Mouse (Mus musculus) naive thymus-derived CD4-positive, alpha-beta T cell, adult 2 months (primary cell): ENCODE results near the gene Cysrt1.

Source experiments
- DNase-seq: peaks from one replicate; pipeline ENCODE4 v3.0.0-alpha.2; 2011; ENCODE audit warnings: low read depth

Cysrt1 gene

GRCm38 (mm10) chr2:25242101-25242506 lies at the start of gene Cysrt1, which contains the start of gene Rnf208:
Gene Cysrt1 (minus strand): TSS chr2:25242452.
Gene Rnf208 (plus strand): TSS chr2:25242255.
- DNase-seq = peak; percentile 48

GRCm38 (mm10) chr2:25291184-25292053 lies 49.2 kb upstream of the Cysrt1 start:
- DNase-seq = no peak

- no peak for DNase-seq
These were observed 48.5 kb upstream of the Cysrt1 start for GRCm38 (mm10) chr2:25290816-25291130.

- no peak for DNase-seq
These were observed 48.0 kb upstream of the Cysrt1 start for GRCm38 (mm10) chr2:25290101-25290815.

- DNase-seq = no peak
These were observed 47.4 kb upstream of the Cysrt1 start, which contains the start of gene Lrrc26 for GRCm38 (mm10) chr2:25289651-25290050. Gene Lrrc26 (plus strand): TSS chr2:25289915.

DNA sequence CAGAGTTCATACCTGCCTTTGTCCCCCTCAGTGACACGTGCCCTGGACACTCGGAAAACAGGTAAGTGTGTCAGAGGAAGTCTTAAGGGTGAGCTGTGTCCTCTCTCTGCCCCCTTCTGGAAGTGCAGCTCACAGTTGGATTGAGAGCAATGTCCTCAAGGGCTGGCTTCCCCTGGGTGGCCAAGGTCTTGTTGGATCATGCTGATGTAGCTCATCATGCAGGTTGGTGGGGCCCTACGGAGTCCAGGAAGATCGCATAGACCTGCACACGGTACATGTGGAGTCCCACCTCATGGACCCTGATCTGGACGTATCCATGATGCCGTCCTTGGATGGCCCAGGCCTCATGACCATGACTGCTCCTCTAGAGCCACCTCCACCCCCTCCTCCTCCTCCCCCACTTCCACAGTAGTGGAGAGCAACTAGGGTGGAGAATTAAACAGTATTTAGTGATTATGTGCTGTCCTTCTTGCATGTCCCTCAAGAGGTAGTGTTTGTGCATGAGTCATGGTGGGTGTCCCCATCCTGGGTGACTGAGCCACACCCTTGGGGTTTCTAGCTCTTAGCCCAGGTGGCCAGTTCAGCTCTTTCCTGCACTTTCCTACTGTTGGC lies 46.6 kb upstream of the Cysrt1 start:
- DNase-seq = no peak

- no peak for DNase-seq
These were observed 45.8 kb upstream of the Cysrt1 start, which contains the start of gene Tmem210 for GRCm38 (mm10) chr2:25287927-25288649. Gene Tmem210 (plus strand): TSS chr2:25288145.

DNA sequence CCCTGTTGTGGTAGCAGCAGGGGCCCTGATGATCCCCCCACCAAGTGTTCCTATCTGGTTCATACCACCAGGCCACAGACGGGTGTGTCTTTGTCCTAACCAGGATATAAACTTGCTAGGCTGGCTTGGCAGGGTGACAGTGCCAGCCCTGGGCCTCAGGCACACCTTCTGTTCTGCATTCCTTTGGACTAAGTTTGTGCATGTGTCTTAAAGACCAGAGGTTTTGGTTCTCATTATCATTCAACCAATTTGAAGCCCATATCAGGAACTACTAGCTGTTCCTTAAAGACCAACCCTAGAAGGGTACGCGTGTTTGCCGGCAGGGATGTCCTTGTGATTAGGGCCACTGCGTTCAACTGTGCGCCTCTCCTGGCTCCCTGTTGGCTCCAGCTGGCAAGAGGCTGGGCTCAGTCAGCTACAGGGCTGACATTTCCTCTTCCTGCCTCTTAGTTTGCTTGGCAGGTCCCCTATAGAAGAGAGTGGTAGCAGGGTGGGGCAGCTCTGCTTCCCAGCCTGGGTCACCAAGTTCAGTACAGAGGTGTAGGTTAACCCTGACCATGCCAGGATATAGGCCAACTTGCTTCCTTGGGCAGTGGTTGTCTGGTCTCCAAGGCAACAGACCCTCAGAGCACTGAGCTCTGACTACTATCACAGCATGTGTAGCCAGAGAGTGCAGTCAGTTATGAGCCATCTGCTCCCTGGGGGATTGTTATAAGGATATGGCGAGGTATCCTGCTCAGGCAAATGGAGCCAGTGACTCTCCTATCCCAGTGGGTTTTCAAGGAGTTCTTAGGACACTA lies 44.8 kb upstream of the Cysrt1 start:
- no peak for DNase-seq

DNA sequence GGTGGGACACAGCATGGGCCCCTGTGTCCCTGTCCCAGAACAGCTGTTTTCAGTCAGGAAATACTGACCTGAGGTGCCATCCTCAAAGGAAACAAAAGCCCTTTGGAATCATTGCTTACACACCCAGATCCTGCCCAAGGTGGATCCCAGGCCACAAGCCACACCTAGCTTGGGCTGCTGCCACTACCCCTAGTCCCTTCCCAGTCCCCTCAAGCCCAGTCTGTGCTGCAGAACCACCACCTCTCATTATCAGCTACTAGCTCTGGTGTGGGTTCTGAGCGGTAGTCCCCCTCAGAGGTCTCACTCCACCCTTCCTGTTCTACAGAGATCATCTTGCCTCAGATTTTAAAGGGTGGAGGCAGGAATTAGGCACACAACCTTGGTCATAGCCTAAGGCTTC lies 44.1 kb upstream of the Cysrt1 start:
- DNase-seq = no peak

- no peak for DNase-seq
These were observed 43.3 kb upstream of the Cysrt1 start for GRCm38 (mm10) chr2:25285551-25285950.

DNA sequence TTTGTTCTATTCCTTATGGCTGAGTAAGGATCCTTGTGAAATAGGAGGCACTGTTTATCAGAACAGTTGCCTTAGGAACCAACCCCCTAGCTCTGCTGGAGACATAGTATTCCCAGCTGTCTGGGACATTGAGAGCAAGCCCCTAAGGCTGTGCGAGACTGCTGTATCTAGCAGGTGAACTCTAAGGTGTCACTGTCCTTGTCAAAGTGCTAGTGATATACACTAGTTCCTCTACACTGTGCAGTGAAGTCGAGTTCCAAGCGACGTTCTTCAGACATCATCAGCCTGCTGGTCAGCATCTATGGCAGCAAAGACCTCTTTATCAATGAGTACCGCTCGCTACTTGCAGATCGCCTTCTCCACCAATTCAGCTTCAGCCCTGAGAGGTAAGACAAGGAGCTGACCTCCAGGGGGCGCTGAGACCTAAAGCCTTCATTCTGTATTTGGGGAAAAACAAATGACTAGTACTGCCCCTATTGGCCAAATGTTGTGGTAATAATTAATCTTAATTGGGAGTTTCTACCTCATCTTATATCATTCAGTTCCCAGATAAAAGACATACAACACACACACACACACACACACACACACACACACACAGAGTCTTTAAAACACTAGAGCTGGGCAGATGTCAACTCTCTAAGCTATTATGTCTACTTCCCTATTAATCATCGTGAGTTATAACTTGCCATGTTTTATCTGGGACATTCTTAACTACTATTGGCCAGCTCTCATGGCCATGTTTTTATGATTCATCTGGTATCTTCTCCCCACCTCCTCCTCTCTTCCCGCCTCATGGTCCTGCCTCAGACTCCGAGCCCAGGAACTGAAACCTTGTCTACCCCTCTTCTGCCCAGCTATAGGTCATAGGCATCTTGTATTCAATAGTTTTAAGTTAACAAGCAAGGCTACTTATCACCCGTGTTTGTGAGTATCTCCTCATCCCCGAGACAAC lies 37.0 kb upstream of the Cysrt1 start:
- peak; percentile 88 for DNase-seq

DNA sequence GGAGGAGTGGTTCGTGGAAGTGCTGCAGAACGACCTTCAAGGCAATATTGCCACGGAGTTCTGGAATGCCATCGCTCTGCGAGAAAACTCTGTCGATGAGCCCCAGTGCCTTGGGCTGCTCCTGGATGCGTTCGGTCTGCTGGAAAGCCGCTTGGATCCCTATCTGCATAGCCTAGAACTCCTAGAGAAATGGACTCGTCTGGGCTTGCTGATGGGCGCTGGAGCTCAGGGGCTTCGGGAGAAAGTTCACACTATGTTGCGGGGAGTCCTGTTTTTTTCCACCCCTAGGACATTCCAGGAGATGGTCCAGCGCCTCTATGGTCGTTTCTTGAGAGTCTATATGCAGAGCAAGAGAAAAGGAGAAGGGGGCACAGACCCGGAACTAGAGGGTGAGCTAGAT lies 30.8 kb upstream of the Cysrt1 start:
- no peak for DNase-seq

DNA sequence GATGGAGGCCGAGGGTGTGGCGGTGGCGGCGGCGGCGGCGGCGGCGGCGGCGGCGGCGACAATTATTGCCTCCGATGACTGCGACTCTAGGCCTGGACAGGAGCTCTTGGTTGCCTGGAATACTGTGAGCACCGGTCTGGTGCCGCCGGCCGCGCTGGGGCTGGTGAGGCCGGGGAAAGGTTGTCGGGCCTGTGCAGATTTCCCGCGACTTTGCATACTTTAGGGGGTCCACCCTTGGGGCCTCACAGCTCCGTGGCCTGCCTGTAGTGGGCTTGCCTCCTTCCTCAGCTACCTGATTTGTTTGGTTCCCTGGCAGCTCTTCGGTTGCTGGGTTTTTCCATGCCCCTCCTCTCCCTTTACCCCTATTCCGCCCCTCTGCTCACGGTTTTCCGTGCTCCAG lies 30.3 kb upstream of the Cysrt1 start:
- no peak for DNase-seq

DNA sequence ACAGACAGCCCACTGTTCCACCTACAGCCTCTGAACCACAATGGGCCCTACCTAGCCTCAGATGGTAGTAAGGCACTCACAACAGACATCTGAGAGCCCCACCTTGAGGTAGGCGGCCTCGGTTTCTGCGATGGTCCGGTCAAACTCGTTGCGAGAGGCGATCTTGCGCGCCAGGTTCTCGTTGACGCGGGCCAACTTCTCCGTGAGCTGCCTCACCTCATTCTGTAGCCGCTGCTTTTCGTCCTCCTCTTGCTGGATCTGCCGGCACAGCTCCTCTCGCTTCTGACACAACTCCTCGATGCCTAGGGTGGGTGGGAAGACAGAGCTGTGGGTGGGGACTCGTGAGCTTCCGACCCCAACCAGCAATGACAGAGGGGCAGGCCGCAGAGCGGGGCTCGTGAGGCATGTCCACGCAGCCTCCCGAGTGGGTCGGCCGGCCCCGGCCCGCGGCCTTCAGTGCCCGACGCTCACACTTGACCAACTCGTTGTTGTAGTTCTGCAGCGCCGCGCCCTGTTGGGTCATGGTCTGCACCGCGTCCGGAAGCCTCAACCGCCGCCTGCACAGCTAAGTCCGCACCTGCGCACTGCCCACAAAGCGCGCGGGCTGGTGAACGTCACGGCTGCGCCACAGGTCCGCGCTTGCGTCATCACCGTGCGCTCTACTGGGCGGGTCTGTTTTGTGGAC lies 29.7 kb upstream of the Cysrt1 start, which contains the start of the genes Ssna1 and Anapc2:
TSS of gene Ssna1 (minus strand) at position 612 of the 685 bp plus-strand sequence.
TSS of gene Anapc2 (plus strand) at position 652 of the 685 bp plus-strand sequence.
- DNase-seq = peak; percentile 98

- DNase-seq = no peak
These were observed 25.6 kb upstream of the Cysrt1 start for GRCm38 (mm10) chr2:25267746-25268309.

- no peak for DNase-seq
These were observed 25.0 kb upstream of the Cysrt1 start for GRCm38 (mm10) chr2:25267241-25267640.

DNA sequence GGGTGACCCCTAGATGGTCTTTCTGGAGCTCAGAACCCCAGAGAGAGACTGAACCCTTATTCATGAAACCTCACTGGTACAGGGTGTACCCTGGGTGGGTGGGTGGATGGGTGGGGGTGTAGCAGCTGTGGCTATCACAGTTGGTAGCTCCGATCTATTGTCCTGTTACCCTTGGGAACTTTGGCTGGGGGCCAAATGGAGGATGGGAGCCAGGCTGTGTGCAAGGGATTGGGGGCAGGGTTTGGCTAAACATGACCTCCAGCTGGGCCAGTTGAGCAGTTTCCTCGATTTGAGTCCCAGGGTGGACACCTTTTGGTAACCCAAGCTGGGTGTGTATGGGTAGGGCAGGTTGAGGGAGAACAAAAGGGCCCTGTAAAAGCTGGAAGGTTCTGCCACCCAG lies 24.5 kb upstream of the Cysrt1 start:
- no peak for DNase-seq

DNA sequence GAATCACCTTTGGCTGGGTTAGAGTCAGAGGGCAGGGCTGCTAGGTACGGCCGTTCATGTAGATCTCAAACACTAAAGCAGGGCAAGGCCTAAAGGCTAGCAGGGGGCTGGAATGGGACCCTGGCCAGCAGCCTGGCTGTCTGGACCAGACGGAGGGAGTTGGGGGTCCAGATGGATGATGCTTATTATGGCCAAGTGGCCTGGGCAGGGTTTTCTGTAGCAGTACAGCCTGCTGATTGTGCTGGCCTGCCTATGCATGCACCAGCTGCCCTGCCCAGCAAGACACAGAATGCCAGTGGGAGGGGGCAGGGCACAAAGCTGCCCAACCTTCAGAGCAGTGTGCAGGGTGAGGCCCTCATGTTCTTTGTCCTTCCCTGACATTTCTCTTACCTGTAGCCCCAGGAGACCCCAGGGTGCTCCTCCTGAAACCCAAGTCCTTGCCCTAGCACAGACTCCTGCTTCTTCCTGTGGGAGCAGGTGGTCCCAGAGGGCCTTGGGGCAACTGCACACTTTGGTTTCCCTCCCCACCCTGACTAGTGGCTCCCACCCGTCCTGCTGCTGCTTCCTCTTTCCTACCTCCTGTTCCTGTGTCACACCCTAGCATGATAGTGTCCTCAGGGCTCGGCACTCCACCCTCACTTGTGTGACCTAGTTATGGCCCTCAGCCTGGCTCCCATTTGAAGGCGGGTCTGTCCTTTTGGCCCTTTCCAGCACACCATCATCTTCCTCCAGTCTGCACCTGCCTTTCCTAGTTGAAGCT lies 23.8 kb upstream of the Cysrt1 start:
- no peak for DNase-seq
